Mouse (Mus musculus) cerebellum, adult (tissue): ENCODE data around the gene Irf2bp1.

Source experiments
- ATAC-seq: cut with Nextera tagmentation; 2 replicates; pipeline ENCODE4 v1.9.2; 2017; ENCODE audit warnings: mild to moderate bottlenecking, moderate library complexity, mixed read lengths; ENCODE audit not compliant: insufficient number of reproducible peaks, low FRiP score, low TSS enrichment

Gene Irf2bp1

DNA sequence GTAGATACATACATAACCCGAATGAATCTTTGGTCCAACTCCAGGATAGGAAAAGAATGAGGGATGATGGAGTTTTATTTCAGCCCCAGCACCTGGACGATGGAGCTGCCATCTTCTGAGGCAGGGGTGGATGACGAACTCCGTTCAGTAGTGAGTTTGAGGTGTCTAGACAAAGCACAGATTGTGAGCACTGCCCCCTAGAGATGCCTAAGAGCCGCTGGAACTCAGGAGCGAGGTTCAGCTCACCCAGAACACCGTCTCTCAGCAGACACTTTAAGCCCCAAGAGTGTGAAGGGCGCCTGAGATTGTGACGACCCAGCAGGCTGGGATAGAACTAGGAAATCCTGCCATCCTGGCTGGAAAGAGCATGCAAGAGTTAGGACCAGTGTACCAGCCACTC lies 5.0 kb upstream of the Irf2bp1 start:
- no peak for ATAC-seq

- ATAC-seq: no peak
Observed at GRCm38 (mm10) chr7:19000421-19000820, 3.4 kb upstream of the Irf2bp1 start.

DNA sequence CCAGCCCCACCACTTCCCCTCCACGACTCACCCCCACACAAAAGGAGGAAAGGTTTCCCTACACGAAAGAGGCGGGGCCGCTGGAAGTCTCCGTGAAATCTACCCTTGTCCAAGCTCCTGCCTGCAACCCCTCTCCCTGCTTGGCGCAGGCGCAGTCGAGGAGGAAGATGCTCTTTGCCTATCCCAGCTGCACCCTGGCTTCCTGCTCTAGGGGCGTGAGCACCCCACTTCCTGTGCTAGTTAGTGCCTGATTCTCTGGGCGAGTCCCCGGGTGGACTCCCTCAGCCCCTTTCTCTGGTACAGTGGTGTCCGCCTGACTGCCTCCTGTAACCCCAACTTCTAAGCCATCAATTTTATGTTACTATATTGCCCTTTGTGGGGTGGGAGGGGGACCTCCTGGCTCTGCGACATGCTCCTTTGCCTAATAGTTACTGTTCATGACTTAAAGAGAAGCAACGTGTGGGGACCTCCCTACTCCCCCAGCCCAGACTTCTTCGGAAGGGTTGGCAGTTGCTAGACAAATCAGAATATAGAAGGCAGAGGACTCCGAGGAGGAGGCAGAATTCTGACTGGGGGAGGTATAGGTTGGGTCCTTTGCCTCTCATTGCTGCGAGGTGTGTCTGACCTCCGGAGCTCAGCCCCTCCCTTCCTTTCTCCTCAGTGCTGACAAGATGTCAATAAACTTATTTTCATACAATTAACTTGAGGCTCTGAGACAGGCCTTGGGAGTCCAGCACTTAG lies 2.6 kb upstream of the Irf2bp1 start:
- ATAC-seq: no peak

- no peak for ATAC-seq
Observed at GRCm38 (mm10) chr7:19001807-19002085, 2.1 kb upstream of the Irf2bp1 start.

- no peak for ATAC-seq
Observed at GRCm38 (mm10) chr7:19002115-19002514, 1.7 kb upstream of the Irf2bp1 start.

- ATAC-seq: peak; percentile 50; the same call in 1 of the 2 replicates
Observed at GRCm38 (mm10) chr7:19002848-19003498, 871 bp upstream of the Irf2bp1 start.

- no peak for ATAC-seq
Observed at GRCm38 (mm10) chr7:19004631-19005079, 811 bp downstream of the Irf2bp1 start.

GRCm38 (mm10) chr7:19005417-19006121 lies 1.7 kb downstream of the Irf2bp1 start:
- no peak for ATAC-seq

DNA sequence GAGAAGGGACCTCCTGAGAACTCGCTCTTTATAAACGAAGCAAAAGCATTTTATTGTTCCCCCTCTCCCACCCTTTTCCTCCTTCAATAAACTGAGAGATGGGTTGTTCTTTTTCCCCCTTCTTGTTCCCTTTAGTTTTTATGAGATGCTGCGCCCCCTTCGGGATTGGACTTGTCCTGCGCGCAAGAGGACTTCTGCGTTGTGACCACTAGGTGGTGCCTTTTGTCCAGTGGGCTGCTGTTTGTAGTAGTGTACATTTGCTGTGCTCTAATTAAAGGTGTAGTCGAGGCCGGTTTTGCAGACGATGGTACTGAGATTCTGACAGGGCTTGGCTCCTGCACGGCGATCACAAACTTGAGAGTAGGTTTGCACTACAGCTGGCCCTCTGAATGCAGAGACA lies 2.6 kb downstream of the Irf2bp1 start:
- ATAC-seq: no peak

- no peak for ATAC-seq
Observed at GRCm38 (mm10) chr7:19007026-19007977, 3.5 kb downstream of the Irf2bp1 start.

- no peak for ATAC-seq
Observed at GRCm38 (mm10) chr7:19010581-19010980, 6.7 kb downstream of the Irf2bp1 start.

DNA sequence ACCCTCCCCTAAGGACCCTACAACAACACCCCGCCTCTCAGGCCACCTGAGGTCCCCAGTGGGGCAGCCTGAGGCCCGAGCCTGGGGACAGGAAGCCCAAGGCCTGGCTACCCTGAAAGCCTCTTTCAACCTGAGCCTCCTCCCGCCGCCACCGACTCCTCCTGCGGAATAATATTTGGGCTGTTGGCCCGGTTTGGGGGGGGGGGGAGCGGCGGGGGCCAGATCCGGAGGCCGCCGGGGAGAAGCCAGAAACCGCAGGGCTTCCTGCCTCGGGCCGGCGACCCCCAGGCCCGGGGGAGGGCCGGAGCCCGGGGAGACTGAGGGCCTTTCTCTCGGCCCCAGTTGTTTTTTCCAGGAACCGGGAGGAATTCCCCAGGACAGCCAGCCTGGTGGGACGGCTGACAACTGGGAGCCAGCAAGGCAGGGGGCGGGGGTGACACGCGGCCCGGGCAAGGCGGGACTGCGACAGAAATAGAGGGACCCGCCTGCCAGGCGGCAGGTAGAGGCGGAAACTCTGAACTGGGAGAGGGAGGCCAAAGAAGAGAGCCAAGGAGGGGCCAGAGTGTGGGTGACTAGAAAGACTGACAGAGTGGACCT lies 8.3 kb downstream of the Irf2bp1 start:
- ATAC-seq: no peak

GRCm38 (mm10) chr7:19012882-19013281 lies 9.0 kb downstream of the Irf2bp1 start:
- ATAC-seq: no peak

- no peak for ATAC-seq
Observed at GRCm38 (mm10) chr7:19014452-19014851, 10.6 kb downstream of the Irf2bp1 start.

DNA sequence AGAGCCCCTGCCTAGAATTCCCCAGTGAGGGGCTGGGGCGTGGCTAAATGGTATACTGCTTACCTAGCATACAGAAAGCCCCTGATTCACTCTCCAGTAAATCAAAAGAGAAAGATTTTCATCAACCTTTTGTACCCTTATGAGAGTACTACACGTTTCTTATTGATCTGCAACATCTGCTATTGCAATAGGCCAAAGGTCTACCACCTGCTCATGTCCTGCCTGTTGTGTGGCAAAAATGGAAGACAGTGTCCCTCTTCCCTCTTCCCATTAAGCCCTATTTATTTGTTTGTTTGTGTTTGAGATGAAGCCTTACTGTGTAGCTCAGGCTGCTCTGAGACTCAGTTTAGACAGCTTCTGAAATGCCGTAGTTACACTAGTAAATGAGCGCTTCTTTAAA lies 12.2 kb downstream of the Irf2bp1 start:
- no peak for ATAC-seq

DNA sequence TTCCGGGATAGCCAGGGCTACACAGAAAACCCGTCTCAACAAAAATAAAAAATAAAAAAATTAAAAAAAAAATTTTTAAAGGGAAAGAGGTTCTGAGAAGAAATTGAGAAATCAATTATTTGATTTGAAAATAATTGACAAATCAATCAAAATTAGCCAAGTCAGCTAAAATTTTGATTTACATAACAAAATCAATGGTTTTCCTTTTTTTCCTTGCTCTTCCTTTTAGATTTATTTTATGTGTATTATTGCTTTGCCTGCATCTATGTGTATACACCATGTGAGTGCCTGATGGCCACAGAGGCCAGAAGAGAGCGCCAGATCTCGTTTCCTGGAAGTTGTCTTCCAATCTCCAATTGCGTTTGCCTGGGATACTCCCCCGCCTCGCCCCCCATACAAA lies 14.1 kb downstream of the Irf2bp1 start:
- ATAC-seq: no peak

GRCm38 (mm10) chr7:19021048-19021447 lies 17.2 kb downstream of the Irf2bp1 start:
- ATAC-seq: no peak

DNA sequence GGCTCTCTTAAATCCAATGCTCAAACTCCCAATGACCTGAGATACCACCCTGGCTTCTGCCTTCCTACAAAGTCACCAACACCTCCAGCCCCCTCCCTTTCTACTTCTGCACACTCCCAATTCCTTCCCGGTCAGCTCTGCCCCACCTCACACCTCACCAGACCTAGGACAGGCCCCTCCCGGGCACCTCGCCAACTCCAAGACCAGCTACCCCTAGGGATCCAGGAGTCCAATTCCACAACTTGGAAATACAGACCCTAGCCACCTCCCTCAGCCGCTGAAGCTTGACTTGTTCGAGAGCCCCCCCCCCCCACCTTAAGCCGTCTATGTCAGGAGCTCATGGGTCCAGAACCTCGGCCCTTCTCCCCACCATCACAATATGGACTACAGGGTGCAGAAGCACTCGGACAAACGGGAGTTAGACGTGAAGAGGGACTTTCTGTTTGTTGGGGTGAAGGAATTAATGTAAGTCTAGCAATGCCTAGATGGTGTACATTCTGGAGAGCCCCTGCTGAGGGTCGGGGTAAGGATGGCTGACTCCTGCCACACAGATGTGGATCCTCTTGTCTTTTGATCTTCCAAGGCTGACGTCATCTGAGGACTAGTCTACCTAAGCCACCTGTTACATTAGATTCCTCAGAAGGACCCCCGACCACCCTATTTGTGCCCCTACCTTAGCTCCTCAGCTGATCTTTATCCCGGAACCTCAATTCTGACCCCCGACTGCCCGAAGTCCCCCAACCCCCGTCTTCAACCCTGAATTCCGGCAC lies 18.5 kb downstream of the Irf2bp1 start:
- no peak for ATAC-seq

DNA sequence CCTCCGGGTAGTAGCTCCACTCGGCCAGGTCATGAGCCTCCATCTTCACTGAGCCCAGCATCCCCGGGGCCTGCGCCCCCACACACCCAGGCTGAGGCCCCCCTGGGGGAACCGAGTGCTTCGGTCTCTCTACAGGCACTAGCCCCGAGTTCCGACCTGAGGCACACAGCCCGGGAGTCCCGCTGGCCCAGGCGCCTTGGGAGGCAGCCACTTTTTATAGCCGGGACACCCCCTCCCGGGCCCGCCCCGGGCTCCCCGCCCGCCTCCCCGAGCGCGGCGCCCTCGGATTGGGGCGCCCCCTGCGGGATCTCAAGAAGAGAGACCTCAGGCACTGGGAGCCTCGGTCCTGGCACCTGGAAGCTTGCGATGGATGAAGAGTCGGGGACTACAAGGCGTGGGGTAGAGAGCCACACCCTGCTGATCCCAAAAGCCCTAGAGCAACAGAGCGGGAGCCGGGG lies 19.5 kb downstream of the Irf2bp1 start, which contains the start of gene Foxa3:
Gene Foxa3 (minus strand): TSS at position 182 of the 458 bp plus-strand sequence.
- no peak for ATAC-seq
